Mouse (Mus musculus) layer of hippocampus, adult 18-20 months (tissue): ENCODE measurements at regions not wholly inside any gene's neighbourhood (a gene's known extent, or its start where the extent isn't known, plus 50 kb on each side); places are given as distances from the start of the nearest gene placed in this dataset.

Source experiments
- DNase-seq, 2 experiments: peaks; one replicate each; pipeline ENCODE4 v3.0.0; 2022; ENCODE audit warnings: low spot score in 2 of 2

GRCm38 (mm10) chr10:54993641-54994040 lies 917.2 kb upstream of the Man1a start:
- peak in 1 of 2 experiments; percentile 3 for DNase-seq

GRCm38 (mm10) chr10:54955900-54956299 lies 879.5 kb upstream of the Man1a start:
- no peak for DNase-seq

GRCm38 (mm10) chr10:54941195-54942062 lies 865.0 kb upstream of the Man1a start:
- DNase-seq = no peak

GRCm38 (mm10) chr10:54939514-54939913 lies 863.1 kb upstream of the Man1a start:
- no peak for DNase-seq
